Mouse (Mus musculus) liver, embryonic 11.5 days (tissue): ENCODE results near the gene Olfr617. TPM values are rescaled to one million over a fixed set of nuclear protein-coding genes. Genes with fewer than 3 reads are reported as not detected.

Source experiments
- microRNA-seq: library from miRNA; unstranded; fragments of <30 nt; microRNA quantifications from one replicate; pipeline ENCODE4, GENCODE M21; 2017; ENCODE audit warnings: borderline number of aligned reads
- polyA plus RNA-seq: library from polyadenylated mRNA; unstranded; fragments of >200 nt; fragmentation: Nextera tagmentation; extraction: Ambion mirVana; gene quantifications from 2 replicates; pipeline ENCODE4 v1.2.1, GENCODE M21; 2014

Olfr617 gene
- polyA plus RNA-seq, 1 experiment from 2014 or later: not detected

Small RNA genes lying within 50 kb of the gene (microRNA-seq; reads per million reads assigned to microRNA genes)
- gene Gm26506: not detected

Other genes with a start within 250 kb of the Olfr617 start
- gene Olfr598, start 249.5 kb upstream of the Olfr617 start, polyA plus RNA-seq: not detected in 2 replicates
- gene Olfr599, start 237.1 kb upstream of the Olfr617 start, polyA plus RNA-seq: not detected in 2 replicates
- gene Olfr600, start 223.4 kb upstream of the Olfr617 start, polyA plus RNA-seq: not detected in 2 replicates
- not detected in 2 replicates for gene Olfr601, start 210.4 kb upstream of the Olfr617 start, polyA plus RNA-seq
- gene Olfr603, start 186.9 kb upstream of the Olfr617 start, polyA plus RNA-seq: not detected in 2 replicates
- not detected in 2 replicates for gene Usp17lc, start 158.0 kb upstream of the Olfr617 start, polyA plus RNA-seq
- gene Olfr605, start 127.6 kb upstream of the Olfr617 start, polyA plus RNA-seq: not detected in 2 replicates
- not detected in 2 replicates for gene Olfr606, start 124.0 kb upstream of the Olfr617 start, polyA plus RNA-seq
- gene Olfr607, start 108.9 kb upstream of the Olfr617 start, polyA plus RNA-seq: not detected in 2 replicates
- gene Olfr608, start 103.2 kb upstream of the Olfr617 start, polyA plus RNA-seq: not detected in 2 replicates
- gene Olfr609, start 75.0 kb upstream of the Olfr617 start, polyA plus RNA-seq: not detected in 2 replicates
- gene Olfr610, start 60.9 kb upstream of the Olfr617 start, polyA plus RNA-seq: not detected in 2 replicates
- not detected in 2 replicates for gene Olfr611, start 52.2 kb upstream of the Olfr617 start, polyA plus RNA-seq
- gene Olfr612, start 30.3 kb upstream of the Olfr617 start, polyA plus RNA-seq: not detected in 2 replicates
- not detected in 2 replicates for gene Olfr613, start 25.0 kb upstream of the Olfr617 start, polyA plus RNA-seq
- not detected in 2 replicates for gene Olfr615, start 17.0 kb upstream of the Olfr617 start, polyA plus RNA-seq
- gene Olfr616, start 3.9 kb upstream of the Olfr617 start, polyA plus RNA-seq: not detected in 2 replicates
- gene Olfr618, start 17.0 kb downstream of the Olfr617 start, polyA plus RNA-seq: not detected in 2 replicates
- gene Olfr619, start 27.5 kb downstream of the Olfr617 start, polyA plus RNA-seq: not detected in 2 replicates
- gene Olfr620, start 39.5 kb downstream of the Olfr617 start, polyA plus RNA-seq: not detected in 2 replicates
- gene Olfr622, start 69.6 kb downstream of the Olfr617 start, polyA plus RNA-seq: not detected in 2 replicates
- gene Olfr623, start 90.6 kb downstream of the Olfr617 start, polyA plus RNA-seq: not detected in 2 replicates
- gene Olfr624, start 98.1 kb downstream of the Olfr617 start, polyA plus RNA-seq: 0.04 TPM in 1 of 2 replicates, not detected in the other
- gene Olfr625-ps1, start 109.7 kb downstream of the Olfr617 start, polyA plus RNA-seq: not detected in 2 replicates
- gene Olfr243, start 141.6 kb downstream of the Olfr617 start, polyA plus RNA-seq: not detected in 2 replicates
- not detected in 2 replicates for gene Olfr628, start 157.3 kb downstream of the Olfr617 start, polyA plus RNA-seq
- gene Olfr629, start 171.9 kb downstream of the Olfr617 start, polyA plus RNA-seq: not detected in 2 replicates
- not detected in 2 replicates for gene Olfr630, start 184.3 kb downstream of the Olfr617 start, polyA plus RNA-seq
- not detected in 2 replicates for gene Olfr69, start 198.5 kb downstream of the Olfr617 start, polyA plus RNA-seq
- not detected in 2 replicates for gene Olfr68, start 206.6 kb downstream of the Olfr617 start, polyA plus RNA-seq
- gene Olfr67, start 218.8 kb downstream of the Olfr617 start, polyA plus RNA-seq: not detected in 2 replicates
- gene Hbb-bt, start 240.9 kb downstream of the Olfr617 start, polyA plus RNA-seq: 7,398 and 7,943 TPM in 2 replicates